Mouse (Mus musculus): ENCODE data around the gene Rassf5. TPM values are rescaled to one million over a fixed set of nuclear protein-coding genes. Genes with fewer than 3 reads are reported as not detected.
A peak's percentile ranks its signal among the peaks of the same experiment; 100 is the strongest.

Gene Rassf5
- 5.5 and 6.7 TPM in 2 replicates for polyA plus RNA-seq (2012; rRNA removed)

GRCm38 (mm10) chr1:131245089-131245856 is at the start of gene Rassf5:
TSS of gene Rassf5 (minus strand) at chr1:131245258.
- under 1% methylated on average over 60 of the region's 60 CpGs for whole genome bisulfite sequencing
- DNase-seq (ENCODE audit: low read depth, low spot score), result peak; percentile 22

- WGBS, result 69% methylated on average over 2 of the region's 2 CpGs
- DNase-seq (ENCODE audit: low read depth, low spot score), result no peak
These were observed 48.8 kb upstream of the Rassf5 start for GRCm38 (mm10) chr1:131293922-131294250.

GRCm38 (mm10) chr1:131293221-131293921 is 48.3 kb upstream of the Rassf5 start:
- WGBS, result 88% methylated on average over 4 of the region's 4 CpGs
- no peak for DNase-seq (ENCODE audit: low read depth, low spot score)

DNA sequence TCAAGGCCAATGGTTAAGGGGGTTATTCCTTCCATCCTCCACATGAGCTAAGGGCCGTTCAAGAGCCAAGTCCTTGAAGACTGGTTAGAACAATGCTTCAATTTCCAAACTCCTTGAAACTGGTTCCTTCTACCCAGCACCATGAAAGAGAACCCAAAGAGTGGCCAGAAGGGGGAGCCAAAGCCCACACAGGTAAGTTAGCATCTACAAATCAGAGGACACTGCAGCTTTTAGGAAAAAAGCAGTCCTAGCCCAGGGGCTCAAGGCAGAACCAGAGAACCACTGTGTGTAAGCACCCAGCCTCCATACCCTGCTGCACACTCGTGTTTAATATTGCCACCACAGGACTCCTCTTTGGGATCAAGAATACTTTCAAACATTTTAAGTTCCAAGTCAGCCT is 45.6 kb upstream of the Rassf5 start:
- WGBS, result 41% methylated on average over 2 of the region's 2 CpGs
- DNase-seq (ENCODE audit: low read depth, low spot score), result peak; percentile 45

GRCm38 (mm10) chr1:131288938-131289337 is 43.9 kb upstream of the Rassf5 start:
- WGBS, result 75% methylated on average over 6 of the region's 6 CpGs
- no peak for DNase-seq (ENCODE audit: low read depth, low spot score)

- WGBS, result 48% methylated on average over 2 of the region's 2 CpGs
- no peak for DNase-seq (ENCODE audit: low read depth, low spot score)
These were observed 42.2 kb upstream of the Rassf5 start for GRCm38 (mm10) chr1:131287267-131287666.

GRCm38 (mm10) chr1:131286803-131287202 is 41.7 kb upstream of the Rassf5 start:
- no peak for DNase-seq (ENCODE audit: low read depth, low spot score)
- WGBS, result 69% methylated on average over 5 of the region's 5 CpGs

GRCm38 (mm10) chr1:131284616-131285015 is 39.6 kb upstream of the Rassf5 start:
- 85% methylated on average over 4 of the region's 4 CpGs for WGBS
- no peak for DNase-seq (ENCODE audit: low read depth, low spot score)

- no peak for DNase-seq (ENCODE audit: low read depth, low spot score)
- 83% methylated on average over 1 of the region's 1 CpGs for WGBS
These were observed 39.1 kb upstream of the Rassf5 start for GRCm38 (mm10) chr1:131284167-131284566.

GRCm38 (mm10) chr1:131281731-131282130 is 36.7 kb upstream of the Rassf5 start:
- DNase-seq (ENCODE audit: low read depth, low spot score), result peak; percentile 52
- 15% methylated on average over 4 of the region's 4 CpGs for WGBS

DNA sequence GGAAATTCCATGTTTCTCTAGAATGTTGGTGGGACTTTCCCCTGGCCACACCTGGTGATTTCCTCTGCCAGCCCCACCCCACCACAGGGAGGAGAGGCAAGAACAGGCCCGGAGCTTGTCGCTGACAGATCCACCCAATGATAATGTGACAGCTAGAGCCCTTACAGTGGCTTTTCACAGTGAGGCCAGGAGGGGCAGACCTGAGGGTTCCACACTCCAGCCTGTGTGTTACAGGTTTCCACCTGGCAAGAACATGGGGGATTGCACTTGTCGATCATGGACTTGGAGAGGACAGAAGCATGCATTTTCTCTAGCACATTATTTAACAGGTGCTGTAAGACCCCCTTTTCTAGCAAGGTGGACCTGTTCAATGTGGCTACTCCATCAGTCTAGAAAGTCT is 35.2 kb upstream of the Rassf5 start:
- peak; percentile 53 for DNase-seq (ENCODE audit: low read depth, low spot score)
- WGBS, result 20% methylated on average over 3 of the region's 3 CpGs

GRCm38 (mm10) chr1:131279456-131279776 is 34.4 kb upstream of the Rassf5 start, which contains the start of gene Ikbke:
TSS of gene Ikbke (minus strand) at chr1:131279606.
- DNase-seq (ENCODE audit: low read depth, low spot score), result peak; percentile 24
- 5% methylated on average over 4 of the region's 4 CpGs for WGBS

GRCm38 (mm10) chr1:131278606-131279455 is 33.8 kb upstream of the Rassf5 start:
- WGBS, result 13% methylated on average over 8 of the region's 8 CpGs
- no peak for DNase-seq (ENCODE audit: low read depth, low spot score)

GRCm38 (mm10) chr1:131276831-131277230 is 31.8 kb upstream of the Rassf5 start:
- no peak for DNase-seq (ENCODE audit: low read depth, low spot score)

GRCm38 (mm10) chr1:131275577-131275976 is 30.5 kb upstream of the Rassf5 start:
- 79% methylated on average over 14 of the region's 14 CpGs for WGBS
- DNase-seq (ENCODE audit: low read depth, low spot score), result no peak

DNA sequence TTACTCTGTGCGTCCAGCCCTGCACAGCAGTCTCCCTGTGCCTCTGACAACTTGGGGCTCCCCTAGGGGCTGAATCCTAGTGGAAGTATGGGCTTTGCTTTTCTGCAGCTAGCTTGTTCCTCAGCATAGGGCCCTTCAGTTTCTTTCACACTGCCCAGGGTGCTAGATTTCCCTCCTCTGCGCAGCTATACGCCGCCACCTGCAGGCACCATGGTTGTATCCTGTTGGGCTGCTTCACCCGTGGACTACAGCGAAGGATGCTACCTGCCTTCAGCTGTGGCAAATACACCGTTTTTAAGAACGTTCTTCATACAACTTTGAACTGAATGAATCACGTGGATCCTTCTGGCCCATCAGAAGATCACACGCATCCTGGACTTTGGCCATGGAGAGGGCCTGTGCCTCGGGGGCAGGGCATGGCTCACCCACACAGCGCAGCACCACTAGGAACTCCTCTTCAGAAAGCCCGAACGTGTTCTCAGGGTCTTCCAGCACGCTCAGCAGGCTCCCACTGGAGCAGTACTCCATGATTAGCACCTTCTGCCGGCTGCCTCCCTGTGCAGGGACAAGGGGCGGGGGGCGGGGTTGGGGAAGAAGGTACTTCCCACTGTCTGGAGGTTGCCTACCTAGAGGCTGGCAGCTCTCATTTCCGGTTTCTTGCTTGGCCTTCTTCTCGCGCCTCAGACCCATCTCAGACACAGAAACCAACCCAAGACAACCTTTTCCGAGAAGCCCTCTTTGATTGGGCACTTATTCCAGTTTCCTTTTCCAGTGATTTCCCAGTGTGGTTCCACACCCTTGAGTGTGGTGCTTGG is 29.9 kb upstream of the Rassf5 start:
- peak; percentile 52 for DNase-seq (ENCODE audit: low read depth, low spot score)
- WGBS, result 27% methylated on average over 22 of the region's 22 CpGs

DNA sequence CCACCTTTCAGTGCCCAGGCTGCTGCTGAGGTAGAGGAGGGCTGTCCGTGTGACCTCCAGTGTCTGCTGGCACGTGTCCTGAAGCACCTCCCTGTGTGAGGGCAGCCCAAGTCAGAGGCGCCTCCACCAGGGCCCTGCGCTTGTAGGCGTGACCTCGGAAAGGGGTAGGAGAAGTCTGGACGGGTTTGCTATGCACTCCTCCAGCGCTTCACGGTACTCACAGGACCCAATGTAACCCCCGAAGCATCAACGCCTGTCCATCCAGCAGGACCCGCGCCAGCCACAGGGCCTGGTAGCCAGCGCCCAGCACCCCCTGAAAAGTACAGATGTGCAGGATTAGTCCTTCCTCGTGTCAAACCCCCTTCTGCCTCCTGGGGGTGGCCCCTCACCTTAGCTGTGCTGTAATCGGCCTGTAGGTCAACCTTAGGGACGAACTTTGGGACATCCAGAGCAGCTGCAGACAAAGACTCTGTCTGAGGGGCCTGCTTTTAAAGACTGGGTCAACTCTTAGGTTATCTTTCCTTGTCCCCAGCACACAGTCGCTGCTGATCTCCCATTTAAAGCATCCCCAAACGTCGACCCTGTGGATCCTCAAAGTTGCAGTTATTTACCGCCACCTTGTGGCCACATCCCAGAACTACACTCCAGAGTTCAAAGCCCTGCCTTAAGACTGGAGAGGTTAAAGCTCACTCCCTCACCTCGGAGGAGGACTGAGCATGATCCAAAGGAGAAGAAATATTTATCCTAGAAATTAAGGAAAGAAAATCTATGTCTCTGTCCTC is 24.9 kb upstream of the Rassf5 start:
- DNase-seq (ENCODE audit: low read depth, low spot score), result peak; percentile 47
- WGBS, result 60% methylated on average over 22 of the region's 22 CpGs

DNA sequence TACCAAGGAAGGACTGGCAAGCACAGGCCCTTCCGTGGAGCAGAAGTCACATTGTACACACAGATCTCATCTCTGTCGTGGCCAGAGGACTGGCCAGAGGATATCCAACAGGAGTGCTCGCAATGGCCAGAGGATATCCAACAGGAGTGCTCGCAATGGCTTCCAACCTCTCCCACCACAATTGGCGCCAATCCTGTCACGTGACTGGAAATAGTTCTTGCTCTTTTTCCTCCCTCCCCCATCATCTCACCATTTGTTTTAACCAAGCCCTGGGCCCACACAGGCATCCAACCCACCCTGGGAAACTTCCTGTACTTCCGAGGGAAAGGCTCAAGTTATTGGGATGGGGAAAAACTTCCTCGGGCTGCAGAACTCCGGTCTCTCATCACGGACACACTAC is 23.7 kb upstream of the Rassf5 start:
- 88% methylated on average over 10 of the region's 10 CpGs for WGBS
- DNase-seq (ENCODE audit: low read depth, low spot score), result no peak

DNA sequence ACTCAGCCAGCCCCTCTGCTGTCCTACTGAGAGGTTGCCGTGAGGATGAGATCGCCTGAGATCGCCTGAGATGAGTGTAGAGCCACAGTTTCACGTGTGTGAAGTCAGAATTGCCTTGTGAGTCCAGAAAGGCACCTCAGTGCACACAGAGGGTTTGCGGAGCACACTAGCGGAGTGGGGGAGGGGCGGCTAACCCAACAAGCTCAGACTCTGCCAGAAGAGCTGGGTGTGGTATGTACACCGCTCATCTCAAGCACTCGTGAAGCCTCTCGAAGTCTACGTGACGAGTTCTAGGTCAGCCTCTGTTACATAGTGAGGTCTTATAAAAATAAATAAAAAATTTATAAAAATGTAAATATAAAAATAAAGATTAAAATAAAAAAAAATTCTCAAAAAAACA is 18.8 kb upstream of the Rassf5 start:
- no peak for DNase-seq (ENCODE audit: low read depth, low spot score)
- WGBS, result 87% methylated on average over 12 of the region's 12 CpGs

Measured in large intestine, adult 2 months (tissue).